Mouse (Mus musculus) G1E (cell line): Measurements from ENCODE around the gene Gm48551. TPM values are rescaled to one million over a fixed set of nuclear protein-coding genes. Genes with fewer than 3 reads are reported as not detected.

Source experiments
- ATAC-seq: 2 replicates; pipeline ENCODE4 v1.8.0; 2016; ENCODE audit warnings: mild to moderate bottlenecking; ENCODE audit not compliant: insufficient number of reproducible peaks, poor library complexity, low FRiP score, severe bottlenecking; ENCODE audit errors: extremely low read depth
- DNase-seq: peaks from one replicate; pipeline ENCODE4 v3.0.0; 2012; ENCODE audit warnings: low spot score
- H3K27me3 ChIP-seq: 2 replicates; pipeline ENCODE4 v1.6.1; 2012; ENCODE audit warnings: mild to moderate bottlenecking, low read length, inconsistent platforms; ENCODE audit not compliant: insufficient read depth
- H3K36me3 ChIP-seq: replicated peaks from 2 replicates; pipeline ENCODE3; 2012; ENCODE audit warnings: mild to moderate bottlenecking, inconsistent platforms
- H3K4me1 ChIP-seq: 2 replicates; pipeline ENCODE4 v1.6.1; 2012; ENCODE audit warnings: low read depth, low read length, inconsistent platforms, mixed read lengths; ENCODE audit not compliant: insufficient read depth
- H3K4me3 ChIP-seq: 2 replicates; pipeline ENCODE4 v1.5.1; 2012; ENCODE audit warnings: low read depth, mild to moderate bottlenecking, inconsistent platforms, low read length, moderate library complexity, mixed read lengths
- H3K9me3 ChIP-seq: replicated peaks from 2 replicates; pipeline ENCODE4 v1.6.1; 2012; ENCODE audit warnings: inconsistent platforms
- CTCF ChIP-seq: IDR thresholded peaks from 2 replicates; pipeline ENCODE4 v1.5.1; 2012; ENCODE audit warnings: low read depth, low read length, inconsistent platforms, mixed read lengths
- GATA1 ChIP-seq: IDR thresholded peaks from 2 replicates; pipeline ENCODE4 v1.6.1; 2012; ENCODE audit warnings: borderline replicate concordance, low read length, inconsistent platforms, mixed read lengths
- GATA2 ChIP-seq: IDR thresholded peaks from 2 replicates; pipeline ENCODE4 v1.6.1; 2012; ENCODE audit warnings: low read depth, low read length, inconsistent platforms, borderline replicate concordance
- POLR2AphosphoS5 ChIP-seq: IDR thresholded peaks from 2 replicates; pipeline ENCODE4 v1.6.1; 2012; ENCODE audit warnings: low read depth, low read length, inconsistent platforms; ENCODE audit not compliant: insufficient replicate concordance
- TAL1 ChIP-seq: conservative IDR thresholded peaks from 2 replicates; pipeline ENCODE4 v1.6.1; 2012; ENCODE audit warnings: low read depth, low read length, inconsistent platforms, mixed read lengths
- polyA plus RNA-seq: library from polyadenylated mRNA; stranded (reverse); fragments of >175 nt; gene quantifications from 2 replicates; pipeline ENCODE4 v1.2.3, GENCODE M21; 2012
- total RNA-seq, 2 experiments: library from RNA; stranded (forward) in 1 of 2; stranded (reverse) in 1 of 2; fragments of 200-1000 nt in 1 of 2; fragments of >200 nt in 1 of 2; fragmentation: Nextera tagmentation in 1 of 2; gene quantifications; 2 replicates each; pipeline ENCODE4 v1.2.3; 2014 to 2017

The Gm48551 gene
- total and polyA plus RNA-seq, 3 experiments = 0.72 to 2.6 (median 1.1) TPM

DNA sequence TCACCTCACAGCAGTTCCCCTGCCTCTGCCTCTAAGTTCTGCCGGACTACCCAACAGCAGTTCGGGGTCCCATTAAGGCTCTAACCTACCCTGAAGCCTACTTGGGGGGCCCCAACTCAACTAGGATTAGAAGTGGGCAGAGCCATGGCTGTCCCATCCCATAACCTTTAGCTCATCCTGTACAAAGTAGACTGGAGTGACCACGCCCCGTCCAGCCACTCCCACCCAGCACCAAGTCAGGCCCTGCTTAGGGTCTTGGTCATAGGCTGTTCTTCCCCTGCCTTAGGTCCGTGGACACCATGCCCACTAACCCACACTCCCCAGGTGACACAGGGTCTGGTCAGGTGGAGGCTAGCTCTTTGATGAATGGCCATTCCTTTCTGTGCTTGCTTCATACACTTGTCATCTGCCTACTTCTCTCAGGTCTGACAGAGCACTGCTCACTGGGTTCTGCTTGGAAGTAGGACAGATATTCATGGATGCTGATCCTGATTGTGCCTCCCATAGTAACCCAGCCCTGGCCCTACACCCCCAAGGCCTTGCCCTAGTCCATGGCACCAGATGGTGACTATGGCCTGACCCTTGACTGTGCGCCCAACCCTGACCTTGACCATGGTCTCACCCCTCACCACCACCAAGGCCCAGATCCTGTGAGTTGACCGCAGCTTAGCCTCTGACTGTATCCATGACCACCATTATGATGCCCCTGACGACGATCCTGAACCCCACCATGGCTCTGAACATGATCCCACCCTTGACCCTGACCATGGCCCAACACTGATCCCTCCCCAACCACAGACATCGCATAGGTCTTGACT is 35.1 kb downstream of the Gm48551 start:
- no peak overlapping the region for H3K4me3 ChIP-seq
- peaks cover 7% of the 10 kb centered on the region for H3K36me3 ChIP-seq
- H3K4me1 ChIP-seq = peaks cover 43% of the 10 kb centered on the region
- peaks cover 67% of the 10 kb centered on the region for H3K27me3 ChIP-seq
- no peaks in the 10 kb centered on the region for H3K9me3 ChIP-seq
- DNase-seq (no peak), ATAC-seq (no peak)
- TF ChIP-seq TAL1 (no peak), POLR2AphosphoS5 (no peak), CTCF (no peak), GATA1 (no peak), GATA2 (no peak)

DNA sequence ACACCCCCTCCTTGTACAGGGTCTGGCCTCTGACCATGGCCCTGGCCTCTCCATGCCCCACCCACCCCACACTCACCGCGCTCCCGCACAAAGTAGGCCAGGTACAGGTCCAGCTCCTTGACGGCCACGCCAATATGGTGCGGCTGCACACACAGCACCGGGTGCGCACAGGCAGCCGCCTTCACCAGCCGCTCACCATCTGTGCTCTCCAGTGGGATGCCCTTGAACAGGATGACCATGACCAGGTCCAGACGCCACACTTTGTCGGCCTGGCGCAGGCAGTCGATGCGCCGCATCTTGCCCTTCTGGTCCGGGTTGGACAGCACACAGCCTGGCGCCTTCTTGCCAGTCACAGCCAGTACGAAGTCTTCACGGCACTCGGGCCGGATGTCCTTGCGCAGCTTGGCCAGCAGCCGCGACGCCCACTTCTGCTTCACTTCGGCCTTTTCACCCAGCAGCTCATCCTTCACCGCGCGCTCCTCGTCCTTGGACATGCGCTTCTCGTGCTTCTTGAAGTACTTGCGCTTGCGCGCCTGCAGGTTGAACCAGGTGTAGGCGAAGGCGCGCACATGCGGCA is 36.0 kb downstream of the Gm48551 start:
- TF ChIP-seq TAL1 = no peak
- no peak for TF ChIP-seq CTCF
- no peak for TF ChIP-seq GATA2
- TF ChIP-seq POLR2AphosphoS5 = no peak
- TF ChIP-seq GATA1 = no peak
- Histone ChIP-seq H3K9me3 (no peaks in the 10 kb centered on the region), H3K27me3 (peaks cover 76% of the 10 kb centered on the region), H3K4me3 (no peak overlapping the region), H3K4me1 (peaks cover 33% of the 10 kb centered on the region), H3K36me3 (peaks cover 7% of the 10 kb centered on the region)
- no peak for ATAC-seq
- DNase-seq = no peak

DNA sequence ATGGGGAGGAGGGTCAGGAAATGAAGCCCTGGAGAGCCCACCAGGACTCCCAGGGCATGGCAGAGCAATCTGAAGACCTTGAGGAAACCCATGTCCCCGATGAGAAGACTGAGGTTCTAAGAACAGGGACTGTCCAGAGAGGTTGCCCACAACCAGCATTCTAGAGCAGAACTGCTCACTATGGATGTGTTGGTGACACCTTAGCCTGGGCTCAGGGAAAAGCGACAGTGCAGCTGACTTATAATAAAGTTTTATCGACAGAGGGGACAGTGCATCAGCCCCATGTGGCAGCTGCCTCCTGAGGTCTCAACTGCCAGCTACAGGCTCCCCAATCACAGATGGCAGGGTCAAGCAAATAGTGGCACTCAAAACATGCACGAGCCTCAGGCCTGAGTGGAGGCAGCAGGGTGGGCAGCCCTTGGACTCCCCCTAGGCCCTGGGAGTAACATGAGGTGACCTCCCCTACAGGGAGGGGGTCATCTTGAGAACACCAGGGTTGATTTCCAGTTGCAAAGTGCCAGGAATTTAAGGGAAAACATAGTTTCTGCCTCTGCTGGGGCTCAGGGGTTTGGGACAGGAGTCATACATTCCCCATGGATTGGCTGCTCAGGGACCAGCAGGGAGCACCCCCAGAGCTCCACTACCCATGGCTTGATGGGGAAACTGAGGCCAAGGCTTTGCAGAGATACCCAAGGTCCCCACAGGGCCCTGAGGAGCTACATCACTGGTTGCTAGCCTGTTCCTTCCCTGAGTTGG is 37.0 kb downstream of the Gm48551 start:
- peaks cover 80% of the 10 kb centered on the region for H3K27me3 ChIP-seq
- no peaks in the 10 kb centered on the region for H3K9me3 ChIP-seq
- H3K4me1 ChIP-seq = peaks cover 28% of the 10 kb centered on the region
- TF ChIP-seq CTCF (no peak), POLR2AphosphoS5 (no peak), TAL1 (no peak), GATA1 (no peak), GATA2 (no peak)
- ATAC-seq = no peak
- peaks cover 7% of the 10 kb centered on the region for H3K36me3 ChIP-seq
- H3K4me3 ChIP-seq = no peak overlapping the region
- no peak for DNase-seq

DNA sequence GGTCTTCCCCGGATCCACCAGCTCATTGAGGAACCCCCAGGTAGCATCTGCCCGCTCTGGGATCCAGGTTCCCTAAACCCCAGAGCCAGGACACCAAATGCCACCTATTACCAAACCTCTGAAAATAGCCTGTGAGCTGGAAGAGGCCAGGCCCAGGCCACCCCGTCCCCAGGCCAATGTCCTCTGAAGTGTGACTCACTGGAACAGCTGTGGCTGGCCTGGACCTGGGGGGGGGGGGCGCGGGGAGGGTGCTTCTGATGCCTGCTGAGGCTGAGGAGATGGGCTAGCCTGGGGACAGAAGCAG is 37.5 kb downstream of the Gm48551 start:
- H3K27me3 ChIP-seq = peaks cover 86% of the 10 kb centered on the region
- no peak for ATAC-seq
- H3K36me3 ChIP-seq = peaks cover 7% of the 10 kb centered on the region
- no peak for DNase-seq
- H3K4me1 ChIP-seq = peaks cover 28% of the 10 kb centered on the region
- H3K4me3 ChIP-seq = no peak overlapping the region
- H3K9me3 ChIP-seq = no peaks in the 10 kb centered on the region
- TF ChIP-seq CTCF (no peak), POLR2AphosphoS5 (no peak)

DNA sequence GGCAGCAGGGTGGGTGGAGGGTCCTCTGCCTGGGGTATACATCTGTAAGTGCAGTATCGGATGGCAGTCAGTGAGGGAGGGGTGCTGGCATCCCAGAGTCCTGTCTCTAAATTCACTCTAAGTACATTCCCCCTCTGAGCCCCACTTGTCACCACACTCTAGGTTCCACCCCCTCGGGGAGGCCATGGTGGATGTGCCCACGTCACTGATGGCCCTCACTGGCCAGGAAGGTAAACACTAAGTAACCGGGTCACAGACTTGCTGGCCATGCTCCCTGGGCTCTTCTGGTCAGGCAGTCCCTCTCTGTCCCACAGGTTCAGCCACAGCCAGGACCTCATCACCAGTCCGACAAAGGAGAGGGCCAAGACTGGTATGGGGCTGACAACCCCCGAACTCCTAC is 37.9 kb downstream of the Gm48551 start:
- no peaks in the 10 kb centered on the region for H3K9me3 ChIP-seq
- DNase-seq (no peak), ATAC-seq (no peak)
- H3K36me3 ChIP-seq = peaks cover 7% of the 10 kb centered on the region
- H3K4me1 ChIP-seq = peaks cover 29% of the 10 kb centered on the region
- H3K4me3 ChIP-seq = no peak overlapping the region
- H3K27me3 ChIP-seq = peaks cover 88% of the 10 kb centered on the region
- no peak for TF ChIP-seq GATA2
- no peak for TF ChIP-seq POLR2AphosphoS5
- TF ChIP-seq TAL1 = no peak
- no peak for TF ChIP-seq CTCF
- no peak for TF ChIP-seq GATA1

DNA sequence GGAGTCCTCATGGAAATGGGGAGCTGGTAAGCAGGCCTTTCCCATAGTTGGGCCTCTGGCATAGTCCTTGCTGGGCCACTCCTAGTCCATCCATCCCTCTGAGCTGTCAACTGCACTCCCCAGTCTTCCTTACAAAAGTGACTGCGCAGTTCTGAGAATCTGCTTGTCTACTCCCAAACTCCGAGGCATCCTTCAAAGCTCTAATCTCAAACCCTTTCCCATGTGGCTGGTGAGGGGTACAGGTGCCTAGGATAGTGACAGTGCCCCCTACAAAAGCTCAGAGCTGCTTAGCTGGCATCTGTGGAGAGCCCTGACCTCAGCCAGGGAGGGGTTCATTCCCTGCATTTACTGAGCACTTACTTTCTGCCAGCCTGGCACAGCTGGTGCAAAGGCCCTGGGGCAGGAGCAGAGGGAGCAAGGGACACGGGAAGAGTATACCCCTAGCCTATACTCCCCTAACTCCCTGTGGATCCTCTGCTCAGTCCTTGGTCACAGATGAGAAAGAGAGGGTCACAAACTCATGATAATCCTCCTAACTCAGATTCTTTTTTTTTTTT is 38.5 kb downstream of the Gm48551 start:
- Histone ChIP-seq H3K36me3 (peaks cover 7% of the 10 kb centered on the region), H3K4me3 (no peak overlapping the region), H3K27me3 (peaks cover 88% of the 10 kb centered on the region), H3K4me1 (peaks cover 28% of the 10 kb centered on the region), H3K9me3 (no peaks in the 10 kb centered on the region)
- ATAC-seq (no peak), DNase-seq (no peak)
- TF ChIP-seq CTCF (no peak), GATA1 (no peak), TAL1 (no peak), POLR2AphosphoS5 (no peak), GATA2 (no peak)
